26 mouse cellular contexts compared by ENCODE assay signal in the genomic region with DNA sequence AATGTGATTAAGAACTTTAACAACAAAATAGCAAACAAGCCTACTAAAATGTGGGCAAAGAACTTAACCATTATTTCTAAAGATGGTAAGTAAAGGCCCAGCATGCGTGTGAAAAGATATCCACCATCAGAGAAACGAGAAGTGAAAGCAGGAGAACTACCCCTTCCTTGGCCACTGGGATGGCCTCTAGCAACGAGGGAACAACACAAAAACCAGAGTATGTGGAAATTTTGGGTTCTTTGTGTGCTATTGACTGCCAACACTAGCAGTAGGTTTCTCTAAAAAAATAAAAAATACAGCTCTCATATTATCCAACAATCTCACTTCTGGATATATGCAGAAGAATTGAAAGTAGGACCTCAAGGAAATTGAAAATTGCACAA. TPM values are rescaled to one million over a fixed set of nuclear protein-coding genes. Genes with fewer than 3 reads are reported as not detected.
DNase-seq lines count a peak whose midpoint lies in the region; ATAC-seq and TF ChIP-seq lines count a peak whose summit lies in the region.
"Had no signal": no experiment of that assay in that cellular context is flagged by ENCODE, and none has a peak within 500 bp of the region (broad histone marks: within the 10 kb centered on the region; RNA-seq: fewer than 3 reads in every experiment).

No protein-coding gene starts in this region.

- dilution Hi-C loops in CH12.LX (cut with MboI; ENCODE audit: extremely low pct_ligation_motif_present, extremely low pct_unique_long_range_greater_than_20kb, low sequenced_read_pairs), result no loop called here

- no peaks in the 10 kb centered on the region for H3K27me3 ChIP-seq in CH12.LX (replicated peaks)
- H3K27me3 ChIP-seq in small intestine, adult 2 months (ENCODE audit: control insufficient read depth, insufficient read depth, low read length), result no peaks in the 10 kb centered on the region
- H3K27me3 ChIP-seq: forebrain, embryonic 15.5 days had no signal

- in situ Hi-C loops in CH12.LX (cut with MboI; ENCODE audit: low pct_ligation_motif_present, low pct_unique_long_range_greater_than_20kb, low sequenced_read_pairs), result no loop called here

- H3K9ac ChIP-seq in CH12.LX (ENCODE audit: insufficient read depth, low read depth), result no peak overlapping the region
- H3K9ac ChIP-seq: embryonic facial prominence, embryonic 12.5 days; embryonic facial prominence, embryonic 15.5 days; forebrain, embryonic 15.5 days; heart, embryonic 15.5 days; hindbrain, embryonic 14.5 days had no signal

- no peak for TF ChIP-seq EP300 in CH12.LX (IDR thresholded peaks at IDR 0.05; ENCODE audit: low read length)

- no peak for TF ChIP-seq RAD21 in CH12.LX (IDR thresholded peaks at IDR 0.05; ENCODE audit: low read depth, low read length)

- no peak overlapping the region for H3K4me3 ChIP-seq in CH12.LX (replicated peaks in 1 of 3; ENCODE audit: low read depth in 2 of 3, low read length in 2 of 3, poor library complexity in 1 of 3)
- no peak overlapping the region for H3K4me3 ChIP-seq in small intestine, adult 2 months (ENCODE audit: low read depth, low read length)
- H3K4me3 ChIP-seq: embryonic facial prominence, embryonic 12.5 days; embryonic facial prominence, embryonic 15.5 days; forebrain, embryonic 15.5 days; heart, embryonic 15.5 days had no signal

- H3K36me3 ChIP-seq in CH12.LX (replicated peaks in 1 of 2; ENCODE audit: control insufficient read depth in 1 of 2, insufficient read depth in 1 of 2, low read length in 1 of 2), result no peaks in the 10 kb centered on the region
- no peaks in the 10 kb centered on the region for H3K36me3 ChIP-seq in small intestine, adult 2 months (ENCODE audit: control insufficient read depth, insufficient read depth, low read length)
- H3K36me3 ChIP-seq: embryonic facial prominence, embryonic 12.5 days; embryonic facial prominence, embryonic 15.5 days; forebrain, embryonic 15.5 days; heart, embryonic 15.5 days had no signal

- H3K79me2 ChIP-seq in CH12.LX (replicated peaks; ENCODE audit: control insufficient read depth, extremely low read depth, insufficient read depth, poor library complexity, severe bottlenecking), result no peaks in the 10 kb centered on the region

- no peak for DNase-seq in CH12.LX (ENCODE audit: extremely low read depth)
- DNase-seq in kidney, adult 9 months, result no peak
- no peak for DNase-seq in heart, postnatal 36 days
- DNase-seq: adrenal gland, adult 8-10 months; adrenal gland, postnatal 25 days; cerebellum, adult 18-20 months; cerebellum, adult 9-10 months; cerebellum, postnatal 14 days; gastrocnemius, postnatal 10 days; gastrocnemius, postnatal 36 days; heart, adult 11 months; heart, postnatal 10 days; heart, postnatal 4 days had no signal

- WGBS in small intestine, adult 2 months, result 25% methylated on average over 3 of the region's 3 CpGs

- no peak for TF ChIP-seq POLR2A in CH12.LX (IDR thresholded peaks at IDR 0.05; ENCODE audit: low read depth, low read length)
- no peak for TF ChIP-seq POLR2A in small intestine, adult 2 months (IDR thresholded peaks at IDR 0.05; ENCODE audit: low read depth, low read length)

- intact Hi-C loops in heart, postnatal 36 days (cut with DNase I), result no loop called here

- no peak overlapping the region for H3K27ac ChIP-seq in CH12.LX (ENCODE audit: insufficient read depth, low read depth)
- H3K27ac ChIP-seq in small intestine, adult 2 months (ENCODE audit: insufficient read depth, low read depth, low read length), result peak overlapping the region; percentile 51; the same call in 1 of the 2 replicates
- H3K27ac ChIP-seq: embryonic facial prominence, embryonic 12.5 days; embryonic facial prominence, embryonic 15.5 days; forebrain, embryonic 15.5 days; heart, embryonic 15.5 days; hindbrain, embryonic 14.5 days; hindbrain, postnatal 0 days had no signal

- H3K9me3 ChIP-seq in CH12.LX (replicated peaks; ENCODE audit: low read length), result no peaks in the 10 kb centered on the region
- H3K9me3 ChIP-seq: embryonic facial prominence, embryonic 12.5 days; embryonic facial prominence, embryonic 15.5 days; forebrain, embryonic 15.5 days; heart, embryonic 15.5 days had no signal

- no peaks in the 10 kb centered on the region for H3K4me1 ChIP-seq in CH12.LX (ENCODE audit: control insufficient read depth in 1 of 2, insufficient read depth in 2 of 2)
- H3K4me1 ChIP-seq in small intestine, adult 2 months (ENCODE audit: control insufficient read depth, insufficient read depth, insufficient read length, low read length), result peaks cover 2% of the 10 kb centered on the region; the same call in 1 of the 2 replicates
- H3K4me1 ChIP-seq: embryonic facial prominence, embryonic 12.5 days; embryonic facial prominence, embryonic 15.5 days; forebrain, embryonic 15.5 days; heart, embryonic 15.5 days had no signal

- no peak for TF ChIP-seq CTCF in CH12.LX (conservative IDR thresholded peaks at IDR 0.05 in 1 of 2, IDR thresholded peaks at IDR 0.05 in 1 of 2; ENCODE audit: low read depth in 2 of 2, low read length in 2 of 2)
- TF ChIP-seq CTCF in small intestine, adult 2 months (IDR thresholded peaks at IDR 0.05; ENCODE audit: extremely low read depth, insufficient read length, insufficient replicate concordance, low read depth, low read length), result no peak

- H3K4me2 ChIP-seq in CH12.LX (ENCODE audit: insufficient read depth, low read depth, poor library complexity, severe bottlenecking), result no peak overlapping the region
- H3K4me2 ChIP-seq: embryonic facial prominence, embryonic 12.5 days; embryonic facial prominence, embryonic 15.5 days; forebrain, embryonic 15.5 days; heart, embryonic 11.5 days; heart, embryonic 15.5 days; hindbrain, embryonic 14.5 days had no signal

- peak; percentile 60; the same call in 1 of the 2 replicates for ATAC-seq in common myeloid progenitor, adult 5-6 weeks (replicated peaks; ENCODE audit: low read depth, poor library complexity, severe bottlenecking)
- peak; percentile 88 for ATAC-seq in megakaryocyte, adult 5-6 weeks (ENCODE audit: poor library complexity, severe bottlenecking)
- ATAC-seq: activated CD4-positive, CD25-positive, alpha-beta regulatory T cell, adult 4 months; CD4-positive, CD25-positive, alpha-beta regulatory T cell, adult 4 months; forebrain, embryonic 15.5 days; hindbrain, postnatal 0 days; inflammation-experienced regulatory T-cells, adult 6 months had no signal

TF ChIP-seq in CH12.LX, 34 proteins besides CTCF, POLR2A, EP300 and RAD21:
- no peak for TF ChIP-seq GABPA (IDR thresholded peaks at IDR 0.05; ENCODE audit: insufficient replicate concordance, low read depth, low read length)
- TF ChIP-seq IRF4 (IDR thresholded peaks at IDR 0.05; ENCODE audit: low read depth, low read length), result 0 out of 2 replicates have a peak, but pooled peaks have one; percentile 13
- no peak for TF ChIP-seq MAZ (IDR thresholded peaks at IDR 0.05; ENCODE audit: low read depth, low read length)

RNA-seq across cellular contexts. Expression of gene Pdk3, which starts 45.6 kb away (rescaled TPM):
- total RNA-seq in CH12.LX (2012; rRNA removed), result 25.5 and 27.0 TPM in 2 replicates
- 84.0 and 84.4 TPM in 2 replicates for total RNA-seq in CH12.LX (2014; rRNA removed)
- 47.7 and 49.3 TPM in 2 replicates for polyA plus RNA-seq in CH12.LX (2012; ENCODE audit: insufficient read length, low read depth)
- 57.8 and 61.8 TPM in 2 replicates for total RNA-seq in common myeloid progenitor, adult 5-6 weeks (2017)
- 37.1 and 54.2 TPM in 2 replicates for total RNA-seq in megakaryocyte, adult 5-6 weeks (2015)
- 33.7 and 33.8 TPM in 2 replicates for total RNA-seq in megakaryocyte, adult 5-6 weeks (2017)
- polyA plus RNA-seq in small intestine, adult 2 months (2012; rRNA removed), result 5.3 and 13.0 TPM in 2 replicates
- total RNA-seq in heart, postnatal 36 days (2021), result 1 to 10 TPM; 3.0 to 3.2 TPM

Comparison
In these comparisons a context has a peak if more than half of its experiments do, and no peak if none do; other contexts are left out.
1. RNA of gene Pdk3, which starts 45.6 kb away (total RNA-seq): 25.5 to 84.4 TPM in CH12.LX, 57.8 to 61.8 TPM in common myeloid progenitor, adult 5-6 weeks and 33.7 to 54.2 TPM in megakaryocyte, adult 5-6 weeks; 3.0 to 3.2 TPM in heart, postnatal 36 days; every median in the first group is over 4 times any median in the second.